Mouse (Mus musculus) frontal cortex, postnatal 10 days (tissue): ENCODE measurements around the gene 9130213A22Rik.

Experiments used
- DNase-seq, 2 experiments: peaks; one replicate each; pipeline ENCODE4 v3.0.0; 2022; ENCODE audit warnings: low spot score in 2 of 2, mixed read lengths in 1 of 2

The 9130213A22Rik gene

DNA sequence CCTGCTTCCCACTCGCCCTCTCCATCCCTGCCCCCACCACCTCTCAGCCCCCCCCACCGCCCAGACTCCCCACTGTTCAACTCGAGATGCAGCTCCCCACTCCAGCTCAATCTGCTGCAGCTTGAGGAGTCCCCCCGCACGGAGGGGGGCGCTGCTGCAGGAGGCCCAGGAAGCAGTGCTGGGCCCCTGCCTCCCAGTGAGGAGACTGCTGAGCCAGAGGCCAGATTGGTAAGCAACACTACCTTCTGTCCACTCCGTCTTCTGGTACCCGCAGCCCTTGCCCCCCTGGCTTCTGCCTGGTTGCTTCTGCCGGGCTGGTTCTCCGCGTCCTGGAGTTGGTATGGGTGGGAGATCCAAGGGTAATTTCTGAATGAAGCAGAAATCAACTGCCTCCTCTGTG is 15.5 kb downstream of the 9130213A22Rik start:
- DNase-seq, result no peak

DNA sequence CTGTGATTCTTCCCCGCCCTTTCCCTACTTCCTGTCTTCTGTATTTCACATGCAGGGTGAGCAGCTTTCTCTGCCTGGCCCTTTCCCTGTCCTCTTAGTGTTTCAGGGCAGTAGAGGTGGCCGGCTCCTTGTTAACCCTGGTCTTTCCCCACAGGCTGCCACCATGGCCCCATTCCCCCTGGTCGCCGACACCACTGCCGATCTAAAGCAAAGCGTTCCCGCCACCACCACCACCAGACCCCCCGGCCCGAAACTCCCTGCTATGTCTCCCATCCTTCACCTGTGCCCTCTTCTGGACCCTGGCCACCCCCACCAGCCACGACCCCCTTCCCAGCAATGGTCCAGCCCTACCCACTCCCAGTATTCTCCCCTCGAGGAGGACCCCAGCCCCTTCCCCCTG is 16.1 kb downstream of the 9130213A22Rik start:
- DNase-seq, result no peak

DNA sequence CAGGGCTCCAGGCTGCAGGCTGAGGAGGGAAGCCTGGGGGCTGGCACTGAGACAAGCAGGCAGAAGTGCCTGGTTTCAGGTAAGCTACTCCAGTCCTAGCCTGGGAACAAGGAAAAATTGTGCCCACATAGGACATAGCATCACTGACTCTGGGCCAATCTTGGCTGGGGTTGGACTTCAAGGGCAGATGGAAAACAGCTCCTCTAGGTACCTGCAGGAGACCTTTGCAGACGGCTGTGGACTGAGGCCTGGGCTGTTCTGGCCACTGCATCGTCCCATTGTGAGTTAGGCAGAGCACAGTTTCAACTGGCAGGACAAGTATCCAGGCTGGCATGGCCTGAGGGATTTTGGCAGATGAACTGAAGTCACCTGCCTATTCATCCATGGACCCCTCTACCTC is 16.6 kb downstream of the 9130213A22Rik start:
- no peak for DNase-seq

DNA sequence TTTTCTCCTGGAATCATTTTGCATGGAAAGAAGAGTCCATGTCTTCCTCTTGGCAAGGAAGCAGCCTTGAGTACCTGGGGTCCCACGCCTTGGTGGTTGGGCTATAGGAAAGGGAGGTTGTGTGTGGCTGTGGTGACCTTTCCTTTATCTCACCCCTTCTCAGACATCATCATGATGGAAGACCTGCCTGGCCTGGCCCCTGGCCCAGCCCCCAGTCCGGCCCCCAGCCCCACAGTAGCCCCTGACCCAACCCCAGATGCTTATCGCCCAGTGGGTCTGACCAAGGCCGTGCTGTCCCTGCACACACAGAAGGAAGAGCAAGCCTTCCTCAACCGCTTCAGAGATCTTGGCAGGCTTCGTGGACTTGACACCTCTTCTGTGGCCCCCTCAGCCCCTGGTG is 17.2 kb downstream of the 9130213A22Rik start:
- no peak for DNase-seq

DNA sequence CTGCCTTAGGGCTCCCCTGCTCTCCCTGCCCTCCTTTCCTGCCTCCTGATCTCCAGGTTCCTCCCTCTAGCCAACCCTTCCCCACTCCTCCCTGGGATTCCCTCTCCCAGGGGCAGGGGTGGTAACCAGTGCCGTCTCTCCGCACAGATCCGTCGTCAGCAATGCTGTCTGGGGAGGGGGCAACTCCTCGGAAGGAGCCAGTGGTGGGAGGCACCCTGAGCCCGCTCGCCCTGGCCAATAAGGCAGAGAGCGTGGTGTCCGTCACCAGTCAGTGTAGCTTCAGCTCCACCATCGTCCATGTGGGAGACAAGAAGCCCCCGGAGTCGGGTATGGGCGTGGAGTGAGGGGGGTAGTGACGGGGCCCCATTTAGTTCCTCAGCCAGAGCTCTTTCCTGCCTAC is 17.9 kb downstream of the 9130213A22Rik start:
- DNase-seq, result no peak

DNA sequence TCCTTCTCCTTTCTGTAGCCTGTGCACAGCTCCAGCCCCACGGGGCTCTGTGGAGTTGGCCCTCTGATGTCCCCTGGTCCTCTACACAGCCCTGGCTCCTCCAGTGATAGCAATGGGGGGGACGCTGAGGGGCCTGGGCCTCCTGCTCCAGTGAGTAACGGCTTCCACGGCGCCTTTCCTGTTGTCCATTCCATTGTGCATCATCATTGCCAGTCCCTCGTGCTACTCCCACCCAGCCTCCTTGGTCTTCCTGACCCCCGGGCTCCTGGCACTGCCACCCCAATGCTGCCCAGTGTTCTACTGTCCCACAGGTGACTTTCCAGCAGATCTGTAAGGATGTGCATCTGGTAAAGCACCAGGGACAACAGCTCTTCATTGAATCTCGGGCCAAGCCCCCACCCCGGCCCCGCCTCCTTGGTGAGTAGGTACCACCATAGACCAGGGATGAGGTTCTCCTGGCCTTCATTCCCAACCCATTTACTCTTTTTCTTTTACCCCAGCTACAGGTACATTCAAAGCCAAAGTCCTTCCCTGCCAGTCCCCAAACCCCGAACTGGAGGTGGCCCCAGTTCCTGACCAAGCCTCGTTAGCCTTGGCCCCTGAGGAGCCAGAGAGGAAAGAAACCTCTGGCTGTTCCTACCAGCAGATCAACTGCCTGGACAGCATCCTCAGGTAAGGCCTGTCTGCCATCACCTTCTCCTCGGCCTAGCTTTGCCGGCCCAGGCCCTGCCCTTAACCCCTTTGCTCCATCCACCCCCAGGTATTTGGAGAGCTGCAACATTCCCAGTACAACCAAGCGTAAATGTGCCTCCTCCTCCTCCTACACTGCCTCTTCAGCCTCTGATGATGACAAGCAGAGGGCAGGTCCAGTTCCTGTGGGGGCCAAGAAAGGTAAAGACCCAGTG is 18.6 kb downstream of the 9130213A22Rik start:
- DNase-seq, result peak; percentile 8 to 9

DNA sequence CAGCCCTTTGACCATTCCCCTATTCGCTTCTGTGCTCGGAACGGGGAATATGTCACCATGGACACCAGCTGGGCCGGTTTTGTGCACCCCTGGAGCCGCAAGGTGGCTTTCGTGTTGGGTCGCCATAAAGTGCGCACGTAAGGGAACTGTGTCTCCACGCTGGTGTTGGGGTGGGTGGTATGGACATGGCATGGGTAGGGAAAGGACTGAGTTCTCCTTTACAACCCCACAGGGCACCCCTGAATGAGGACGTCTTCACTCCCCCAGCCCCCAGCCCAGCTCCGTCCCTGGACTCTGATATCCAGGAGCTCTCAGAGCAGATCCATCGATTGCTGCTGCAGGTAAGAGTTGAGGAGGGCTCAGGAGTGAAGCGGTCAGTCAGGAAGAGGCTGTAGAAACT is 19.3 kb downstream of the 9130213A22Rik start:
- DNase-seq, result peak; percentile 3 to 8

DNA sequence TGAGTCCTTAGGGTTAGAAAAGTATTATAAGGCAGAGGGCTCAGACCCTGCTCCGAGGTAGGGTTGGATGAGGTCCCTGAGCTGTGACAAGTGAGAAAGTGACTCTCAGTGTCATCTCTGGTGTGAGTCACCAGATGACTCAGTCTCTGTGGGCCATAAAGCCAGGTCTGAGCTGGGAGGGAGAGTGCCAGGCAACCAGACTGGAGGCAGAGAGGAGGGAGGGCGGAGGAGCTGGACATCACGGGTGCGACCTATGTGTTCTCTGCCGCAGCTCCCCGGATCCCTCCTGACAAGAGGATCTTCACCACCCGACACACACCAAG is 20.0 kb downstream of the 9130213A22Rik start:
- DNase-seq, result no peak

DNA sequence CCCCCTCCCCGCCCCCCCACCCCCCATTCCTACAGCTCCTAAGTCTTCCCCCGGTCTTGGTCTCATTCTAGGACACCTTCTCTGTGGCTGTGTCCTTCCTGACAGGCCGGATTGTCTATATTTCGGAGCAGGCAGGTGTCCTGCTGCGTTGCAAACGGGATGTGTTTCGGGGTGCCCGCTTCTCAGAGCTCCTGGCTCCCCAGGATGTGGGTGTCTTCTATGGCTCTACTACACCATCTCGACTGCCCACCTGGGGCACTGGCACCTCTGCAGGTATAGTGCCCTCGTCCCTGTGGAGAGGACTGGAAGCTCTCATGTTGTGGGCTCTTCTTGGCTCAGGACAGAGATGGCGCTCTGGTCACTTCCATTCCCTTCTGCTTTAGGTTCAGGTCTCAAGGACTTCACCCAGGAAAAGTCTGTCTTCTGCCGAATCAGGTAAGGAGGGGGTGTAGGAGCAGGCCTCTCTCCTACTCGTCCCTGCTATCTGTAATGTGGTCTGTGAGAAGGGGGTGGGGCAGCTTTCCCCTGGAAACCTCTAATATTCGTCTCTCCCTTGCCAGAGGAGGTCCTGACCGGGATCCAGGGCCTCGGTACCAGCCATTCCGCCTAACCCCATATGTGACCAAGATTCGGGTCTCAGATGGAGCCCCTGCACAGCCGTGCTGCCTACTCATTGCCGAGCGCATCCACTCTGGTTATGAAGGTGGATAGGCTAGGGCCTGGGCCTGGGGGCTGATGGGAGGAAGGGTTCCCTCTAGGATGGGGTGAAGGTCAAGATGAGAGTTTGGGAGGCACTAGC is 20.6 kb downstream of the 9130213A22Rik start:
- peak in 1 of 2 experiments; percentile 7 for DNase-seq

DNA sequence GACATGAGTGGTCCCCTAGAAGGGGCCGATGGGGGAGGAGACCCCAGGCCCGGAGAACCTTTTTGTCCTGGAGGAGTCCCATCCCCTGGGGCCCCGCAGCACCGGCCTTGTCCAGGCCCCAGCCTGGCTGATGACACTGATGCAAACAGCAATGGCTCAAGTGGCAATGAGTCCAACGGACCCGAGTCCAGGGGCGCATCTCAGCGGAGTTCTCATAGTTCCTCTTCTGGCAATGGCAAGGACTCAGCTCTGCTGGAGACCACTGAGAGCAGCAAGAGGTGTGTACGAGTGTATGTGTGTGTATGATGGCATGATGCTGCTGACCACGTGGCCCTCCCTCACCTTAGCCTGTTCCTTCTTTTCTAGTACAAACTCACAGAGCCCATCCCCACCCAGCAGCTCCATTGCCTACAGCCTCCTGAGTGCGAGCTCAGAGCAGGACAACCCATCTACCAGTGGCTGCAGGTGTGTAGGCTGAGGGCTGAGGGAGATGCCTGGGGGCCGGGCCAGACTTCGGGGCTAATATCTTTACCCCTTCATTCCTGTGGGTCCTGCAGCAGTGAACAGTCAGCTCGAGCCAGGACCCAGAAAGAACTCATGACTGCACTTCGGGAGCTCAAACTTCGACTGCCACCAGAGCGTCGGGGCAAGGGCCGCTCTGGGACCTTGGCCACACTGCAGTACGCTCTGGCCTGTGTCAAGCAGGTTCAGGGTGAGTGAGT is 21.6 kb downstream of the 9130213A22Rik start:
- DNase-seq, result peak; percentile 13 to 54

DNA sequence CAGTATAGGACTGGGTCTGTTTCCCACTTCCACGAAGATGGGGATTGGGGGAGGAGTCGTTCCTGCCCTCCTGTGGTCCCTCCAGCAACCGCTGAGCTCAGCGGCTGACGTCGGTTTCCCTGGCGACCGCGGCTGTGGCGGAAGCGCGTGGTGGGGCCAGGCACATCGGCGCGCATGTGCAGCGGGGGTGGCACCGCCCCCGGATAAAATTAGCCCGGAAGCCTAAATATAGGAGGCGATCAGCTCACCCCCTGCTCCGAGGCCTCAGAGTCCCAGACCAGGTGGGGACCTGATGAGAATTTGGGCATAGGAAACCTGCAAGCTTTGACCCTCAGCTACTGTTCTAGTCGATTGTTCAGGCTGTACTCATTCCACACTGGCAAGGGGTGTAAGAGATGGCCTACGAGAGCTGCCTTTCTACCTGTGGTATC is 22.5 kb downstream of the 9130213A22Rik start:
- peak; percentile 88 to 92 for DNase-seq

DNA sequence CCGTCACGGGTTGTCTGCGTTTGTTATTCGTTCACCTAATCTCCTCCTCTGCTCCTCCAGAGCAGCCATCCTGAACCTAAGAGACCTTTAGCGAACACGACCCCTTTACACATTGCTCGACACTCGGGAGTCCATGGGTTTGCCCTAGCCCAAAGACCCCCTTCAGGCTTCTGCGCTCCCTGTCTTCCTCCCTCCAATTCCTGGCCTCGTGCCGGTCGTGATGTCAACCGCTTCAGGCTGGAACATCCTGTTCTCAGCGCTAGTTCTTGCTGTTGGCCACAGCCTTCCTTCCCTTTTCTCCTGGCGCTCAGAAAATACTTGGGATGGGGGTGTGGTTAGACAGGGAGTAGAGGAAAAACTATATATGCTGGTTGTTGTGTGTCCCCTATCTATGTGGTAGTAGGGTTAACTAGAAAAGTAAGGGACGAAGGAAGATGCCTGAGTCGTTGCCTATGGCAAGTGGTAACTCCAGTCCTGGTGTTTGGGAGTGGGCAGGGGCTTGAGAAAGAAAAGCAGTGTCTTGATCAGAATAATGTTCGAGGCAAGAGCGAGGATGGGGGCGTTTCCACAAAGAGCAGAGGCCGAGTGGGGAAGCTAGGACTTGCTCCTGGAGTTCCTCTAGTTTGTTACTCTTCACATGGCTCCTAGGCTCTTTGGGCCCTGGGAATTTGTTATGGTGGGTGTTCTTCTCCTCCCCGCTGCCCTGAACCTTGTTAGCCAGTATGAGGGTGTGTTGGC is 23.0 kb downstream of the 9130213A22Rik start:
- peak in 1 of 2 experiments; percentile 72 for DNase-seq

DNA sequence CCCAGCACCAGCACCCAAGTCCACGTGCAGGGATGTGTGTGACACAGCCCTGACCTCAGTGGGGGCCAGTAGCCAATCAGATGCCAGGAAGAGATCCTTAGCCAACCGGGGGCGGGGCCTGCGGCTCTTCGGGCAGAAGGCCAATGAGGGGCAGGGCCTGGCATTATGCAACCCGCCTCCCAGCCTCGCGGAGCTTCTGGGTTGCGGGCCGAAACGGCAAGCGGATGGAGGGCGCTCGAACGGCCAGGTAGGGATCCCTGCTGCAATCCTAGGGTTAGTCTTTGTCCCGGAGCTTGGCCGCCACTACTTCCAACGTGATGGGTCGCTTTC is 23.7 kb downstream of the 9130213A22Rik start:
- DNase-seq, result peak; percentile 93 to 95

DNA sequence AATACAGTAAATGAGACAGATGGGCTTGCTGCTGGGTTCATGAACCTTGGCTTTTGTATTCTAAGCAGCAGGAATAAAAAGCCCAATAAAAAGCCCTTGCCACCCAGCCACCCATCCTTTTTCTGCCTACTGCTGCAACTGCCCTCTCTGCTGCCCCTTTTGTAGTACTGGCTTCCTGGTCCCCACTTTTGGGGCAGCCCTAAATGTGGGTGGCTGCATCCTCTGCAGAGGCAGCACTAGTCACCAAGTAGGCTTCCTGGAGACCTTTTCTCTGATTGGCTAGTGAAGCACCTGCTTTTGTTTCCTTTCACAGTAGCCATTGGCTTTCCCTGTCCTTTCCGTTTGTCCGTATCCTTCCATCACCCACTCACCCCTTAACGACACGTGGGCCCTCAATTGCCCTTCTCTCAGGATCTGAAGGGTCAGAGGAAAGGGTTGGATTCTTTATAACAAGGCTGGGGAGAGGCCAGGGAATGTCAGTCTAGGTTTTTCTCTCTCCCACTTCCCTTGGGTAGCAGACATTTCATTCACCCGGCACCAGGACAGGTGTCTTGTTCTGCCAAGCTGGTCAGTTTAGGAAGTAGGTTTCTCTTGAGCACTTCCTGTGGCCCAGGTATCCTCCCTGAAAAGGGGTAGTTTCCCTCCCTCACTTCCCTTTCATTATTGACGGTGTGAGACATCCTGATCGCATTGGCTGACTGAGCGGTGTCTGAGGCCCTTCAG is 24.2 kb downstream of the 9130213A22Rik start:
- no peak for DNase-seq

DNA sequence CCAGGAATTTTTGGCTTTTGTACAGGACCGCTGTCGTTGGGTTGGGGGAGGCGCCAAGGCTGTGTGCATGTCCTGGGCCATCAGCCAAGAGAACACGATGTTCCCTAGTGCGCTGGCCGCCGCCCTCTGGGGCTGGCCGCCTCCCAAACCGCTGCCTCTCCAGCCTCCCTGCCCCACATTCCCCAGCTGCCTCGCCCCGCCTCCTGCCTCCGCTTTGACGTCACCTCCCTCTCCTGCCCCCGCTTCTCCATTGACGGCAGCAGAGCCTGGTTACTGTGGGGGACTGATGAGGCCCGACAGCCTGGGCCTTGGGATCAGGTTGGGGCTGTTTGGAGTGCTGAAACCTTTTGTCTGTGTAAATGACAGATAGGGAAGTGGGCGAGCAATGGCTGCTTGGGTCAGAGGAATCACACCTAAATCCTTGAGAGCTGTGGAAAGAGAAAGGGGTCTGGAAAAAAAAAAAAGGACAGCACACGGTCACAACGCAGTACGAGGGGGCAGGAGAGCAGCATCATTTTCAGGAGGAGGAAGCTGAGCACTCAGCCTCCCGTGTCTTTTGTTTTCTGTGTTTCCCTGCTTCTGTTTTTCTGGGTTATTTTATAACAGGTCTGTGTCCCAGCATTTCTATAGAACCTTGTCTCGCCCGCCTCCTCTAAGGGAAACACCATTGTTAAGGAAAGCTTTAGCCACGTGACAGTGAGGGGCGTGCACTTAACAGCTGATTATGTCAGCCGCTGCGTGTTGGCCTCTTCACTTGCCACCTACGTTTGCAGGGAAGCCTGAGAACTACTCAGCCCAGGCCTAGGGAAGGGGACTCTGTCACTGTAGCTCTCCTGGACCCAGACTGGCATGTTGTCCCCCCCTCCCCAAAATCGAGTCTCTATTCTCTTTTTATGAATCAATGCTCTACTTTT is 25.1 kb downstream of the 9130213A22Rik start:
- DNase-seq, result peak; percentile 94 to 97

DNA sequence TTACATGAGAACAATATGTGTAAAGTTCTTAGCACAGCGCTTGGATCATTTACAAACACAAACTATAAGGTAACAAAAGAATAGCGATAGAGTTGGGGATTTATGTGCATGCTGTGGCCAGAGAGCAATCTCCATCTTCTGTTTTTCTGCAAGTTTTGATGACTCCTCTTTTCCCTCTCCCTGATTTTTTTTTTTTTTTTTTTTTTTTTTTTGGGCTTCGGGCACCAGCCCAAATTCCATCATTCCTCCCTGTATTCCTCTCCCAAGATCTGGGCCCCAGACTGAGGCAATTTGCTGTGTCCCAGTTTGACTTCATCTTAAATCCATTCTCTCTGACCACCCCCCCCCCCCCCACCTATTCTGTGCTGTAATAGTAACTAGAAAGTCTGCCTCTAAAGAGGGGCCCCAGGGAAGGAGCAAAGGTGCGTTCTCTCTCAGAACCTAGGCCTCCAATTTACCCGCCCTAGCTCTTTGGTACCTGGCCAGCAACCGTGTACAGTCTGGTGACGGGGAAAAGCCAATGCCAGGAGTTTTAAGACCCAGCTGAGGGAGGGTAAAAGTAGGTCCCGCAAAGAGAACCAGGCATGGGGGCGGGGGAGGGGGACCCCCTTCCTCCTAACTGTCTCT is 25.9 kb downstream of the 9130213A22Rik start:
- DNase-seq, result no peak

DNA sequence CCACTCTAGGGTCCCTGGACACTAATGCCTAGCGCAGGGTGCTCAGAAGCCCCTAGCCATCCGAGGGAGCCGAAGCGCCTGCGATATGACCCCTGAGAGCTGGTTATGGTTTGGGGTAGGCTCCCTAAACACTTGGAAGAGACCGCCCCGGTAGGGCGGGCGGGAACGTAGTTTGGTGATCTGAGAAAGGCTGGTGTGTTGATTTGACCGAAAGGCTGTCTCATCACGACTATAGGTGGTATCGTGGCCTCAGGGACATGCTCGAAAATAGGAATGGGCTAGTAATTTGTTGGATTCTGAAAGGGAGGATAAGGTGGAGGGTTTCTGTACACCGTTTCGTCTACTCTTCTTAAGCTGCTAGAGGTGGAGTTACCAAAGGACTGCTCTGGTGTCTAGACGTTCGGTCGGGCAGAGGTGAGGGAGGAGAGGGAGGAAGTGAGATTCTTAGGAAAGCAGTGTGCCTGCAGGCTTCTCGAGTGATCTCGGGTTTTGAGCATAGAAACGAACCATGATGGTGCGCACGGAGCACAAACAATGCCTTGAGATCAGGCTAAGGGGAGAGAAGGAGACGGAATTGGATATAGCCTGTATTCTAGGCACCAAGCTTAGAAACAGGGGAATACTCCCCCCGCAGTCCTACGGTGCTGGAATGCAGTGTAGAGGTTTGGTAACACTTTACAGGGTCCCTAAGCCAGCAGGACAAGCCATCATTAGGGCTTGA is 26.7 kb downstream of the 9130213A22Rik start:
- peak in 1 of 2 experiments; percentile 29 for DNase-seq

DNA sequence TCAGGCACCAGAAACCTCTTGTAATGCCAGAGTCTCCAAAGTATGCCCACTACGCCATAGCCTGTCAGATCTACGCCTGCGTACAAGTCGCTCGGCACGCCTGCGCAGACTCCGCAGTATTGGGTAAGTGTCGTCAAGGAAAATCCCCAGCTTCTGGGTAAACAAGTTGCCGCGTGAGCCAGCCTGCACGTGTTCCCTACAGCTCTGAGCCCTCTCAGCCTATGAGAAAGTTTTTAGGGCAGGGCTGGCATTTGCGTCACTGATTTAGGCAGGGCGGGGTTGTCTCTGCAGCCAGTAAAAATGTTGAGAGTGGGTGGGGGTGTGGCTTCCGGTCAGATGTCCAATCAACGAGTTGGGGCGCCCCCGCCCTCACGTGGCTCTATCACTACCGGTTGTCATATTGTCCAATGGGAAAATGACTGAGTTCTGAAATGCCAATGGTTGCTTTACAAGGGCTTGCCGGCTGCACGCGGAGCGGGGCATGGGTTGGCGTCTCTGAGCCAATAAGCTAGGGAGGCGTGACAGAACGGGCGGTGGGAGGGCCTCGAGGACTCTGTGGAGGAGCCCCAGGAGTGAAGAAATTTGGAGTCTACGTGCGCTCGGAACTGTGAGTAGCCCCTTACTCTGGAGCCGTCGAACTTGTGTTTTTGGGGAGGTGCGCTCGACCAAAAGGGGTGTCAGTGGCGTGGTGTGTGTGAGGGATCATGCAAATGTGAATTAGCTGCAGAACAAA is 27.5 kb downstream of the 9130213A22Rik start, which contains the start of gene Per1:
Gene Per1, plus strand, starts transcription at position 521 of the 733 bp plus-strand sequence.
- peak; percentile 100 for DNase-seq
